Mouse (Mus musculus) hematopoietic stem cell, adult 5-6 weeks (primary cell): ENCODE results near the gene Tead4. TPM values are rescaled to one million over a fixed set of nuclear protein-coding genes. Genes with fewer than 3 reads are reported as not detected.
"Not testable (repeated sequence)": the region's sequence is repeated elsewhere in the genome, so short reads cannot be mapped to it uniquely, and the experiment has no call there.

Experiments
- ATAC-seq, 2 experiments: fragments of 125-278 bp in 1 of 2; replicated peaks in 1 of 2; 2 replicates each; pipeline ENCODE4 v1.8.0; 2016 to 2017; ENCODE audit warnings: inconsistent platforms in 2 of 2, mild to moderate bottlenecking in 2 of 2, moderate number of reproducible peaks in 2 of 2, low read depth in 1 of 2, moderate TSS enrichment in 1 of 2; ENCODE audit not compliant: low FRiP score in 2 of 2, poor library complexity in 2 of 2, severe bottlenecking in 2 of 2, insufficient read depth in 1 of 2, low TSS enrichment in 1 of 2
- total RNA-seq: library from RNA; stranded (forward); fragments of 172-1452, 232-1000 nt; gene quantifications from 2 replicates; pipeline ENCODE4 v1.2.3, GENCODE M21; 2017

Tead4 gene
- not detected in 2 replicates for total RNA-seq

GRCm38 (mm10) chr6:128300134-128301001, at the start of gene Tead4:
Gene Tead4 (minus strand): TSS chr6:128300823.
- peak; percentile 50 to 51; a peak in 2 of 4 replicates for ATAC-seq

GRCm38 (mm10) chr6:128349711-128350110, 49.1 kb upstream of the Tead4 start:
- peak in 1 of 2 experiments; percentile 37; a peak in 1 of 4 replicates for ATAC-seq

- ATAC-seq: no peak
These were observed 46.2 kb upstream of the Tead4 start for GRCm38 (mm10) chr6:128346782-128347181.

- ATAC-seq: peak; percentile 86 to 91
These were observed 45.0 kb upstream of the Tead4 start for GRCm38 (mm10) chr6:128345623-128346022.

- no peak for ATAC-seq
These were observed 41.5 kb upstream of the Tead4 start for GRCm38 (mm10) chr6:128341956-128342723.

- ATAC-seq: no peak
These were observed 38.3 kb upstream of the Tead4 start for GRCm38 (mm10) chr6:128338876-128339275.

GRCm38 (mm10) chr6:128337467-128337866, 36.8 kb upstream of the Tead4 start:
- ATAC-seq: no peak

GRCm38 (mm10) chr6:128334397-128335124, 33.9 kb upstream of the Tead4 start:
- peak; percentile 78 to 85 for ATAC-seq

- peak; percentile 46 to 66; a peak in 1 of 4 replicates for ATAC-seq
These were observed 17.7 kb upstream of the Tead4 start for GRCm38 (mm10) chr6:128318317-128318716.

GRCm38 (mm10) chr6:128315597-128315996, 15.0 kb upstream of the Tead4 start:
- no peak for ATAC-seq

- no peak for ATAC-seq
These were observed 14.2 kb upstream of the Tead4 start for GRCm38 (mm10) chr6:128314796-128315195.

GRCm38 (mm10) chr6:128308311-128308710, 7.7 kb upstream of the Tead4 start:
- ATAC-seq: peak; percentile 42 to 58; a peak in 1 of 4 replicates

- ATAC-seq: no peak
These were observed 4.2 kb upstream of the Tead4 start for GRCm38 (mm10) chr6:128304801-128305200.

GRCm38 (mm10) chr6:128302640-128303039, 2.0 kb upstream of the Tead4 start:
- not testable (repeated sequence) for ATAC-seq

GRCm38 (mm10) chr6:128301891-128302290, 1.3 kb upstream of the Tead4 start:
- ATAC-seq: no peak

- no peak for ATAC-seq
These were observed 835 bp upstream of the Tead4 start for GRCm38 (mm10) chr6:128301458-128301857.

- 0 out of 4 replicates have a peak, but pooled peaks of 1 of the 2 experiments have one; percentile 14 for ATAC-seq
These were observed 1.1 kb downstream of the Tead4 start for GRCm38 (mm10) chr6:128299292-128300133.
